ENCODE assay signal across 8 mouse cellular contexts in the genomic region with DNA sequence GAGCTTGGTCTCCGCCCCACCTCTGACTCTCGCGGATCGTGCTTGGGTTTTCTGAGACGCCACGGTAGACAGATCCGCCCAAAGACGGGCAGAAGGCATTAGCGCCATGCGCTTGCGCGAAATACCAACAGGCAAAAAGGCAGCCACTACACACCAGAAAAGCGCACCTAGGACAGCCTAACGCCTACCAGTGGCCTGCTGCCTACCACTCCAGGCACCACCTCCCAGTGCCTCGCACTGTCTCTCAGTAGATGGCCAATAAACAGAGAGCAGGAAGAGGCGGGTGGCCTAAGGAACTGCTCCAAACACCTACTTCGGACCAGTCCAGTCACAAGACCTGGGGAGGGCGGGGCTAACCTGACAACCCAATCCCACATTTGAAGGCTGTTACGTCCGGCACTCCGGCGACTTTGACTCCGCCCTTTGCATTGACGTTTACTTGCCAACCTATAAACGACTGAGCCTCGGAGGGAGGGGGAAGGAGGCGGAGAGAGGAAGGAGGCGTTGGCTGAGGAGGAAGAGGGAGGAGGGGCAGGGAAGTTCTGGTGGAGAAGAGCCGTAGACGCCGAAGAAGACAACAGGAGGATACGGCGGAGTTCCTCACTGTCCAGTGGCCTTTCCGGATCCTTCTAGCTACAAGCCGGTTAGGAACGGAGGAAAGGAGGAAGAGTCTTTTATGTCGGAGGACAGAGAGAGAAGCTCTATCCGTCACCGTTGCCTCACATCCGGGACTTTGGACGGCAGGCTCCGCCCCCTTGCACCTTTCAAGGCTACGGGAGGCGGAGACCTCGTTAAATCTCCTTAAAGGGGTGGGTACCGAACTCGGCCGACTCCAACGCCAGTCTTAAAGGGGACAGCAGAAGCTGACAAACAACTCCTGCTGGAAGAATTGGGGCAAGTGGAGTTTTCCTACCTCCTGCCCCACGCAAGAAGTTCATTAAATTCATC. TPM values are rescaled to one million over a fixed set of nuclear protein-coding genes. Genes with fewer than 3 reads are reported as not detected.
A peak's percentile ranks its signal among the peaks of the same experiment; 100 is the strongest.
DNase-seq lines count a peak whose midpoint lies in the region; ATAC-seq lines count a peak whose summit lies in the region.

No protein-coding gene starts in this region.

- H3K9ac ChIP-seq in lung, embryonic 16.5 days (ENCODE audit: low read length) = peak overlapping the region; percentile 95

- peak; percentile 84 to 88 for ATAC-seq in hematopoietic stem cell, adult 5-6 weeks (replicated peaks in 1 of 2; ENCODE audit: insufficient read depth in 1 of 2, low FRiP score in 2 of 2, low TSS enrichment in 1 of 2, low read depth in 1 of 2, poor library complexity in 2 of 2, severe bottlenecking in 2 of 2)
- peak; percentile 92 for ATAC-seq in lung, embryonic 16.5 days (ENCODE audit: low read depth)

- peak overlapping the region; percentile 99 for H3K27ac ChIP-seq in lung, embryonic 16.5 days (ENCODE audit: low read length)

- peak; percentile 100 for DNase-seq in MEL-GATA-1-ER (ENCODE audit: extremely low read depth, low read depth)
- peak; percentile 99 for DNase-seq in cerebellum, adult 8-10 months
- peak; percentile 100 for DNase-seq in forelimb bud, embryonic 11.5 days (ENCODE audit: low read depth, low spot score)
- peak; percentile 100 for DNase-seq in layer of hippocampus, adult 9-10 months (ENCODE audit: low spot score)
- DNase-seq in ovary, postnatal 10 days (ENCODE audit: low spot score) = peak; percentile 96
- peak; percentile 98 to 99 for DNase-seq in thymus, postnatal 10 days (ENCODE audit: low spot score in 2 of 2)

- peaks cover 21% of the 10 kb centered on the region for H3K4me1 ChIP-seq in lung, embryonic 16.5 days (replicated peaks; ENCODE audit: control insufficient read depth, insufficient read depth, low read length)

- H3K9me3 ChIP-seq in lung, embryonic 16.5 days (ENCODE audit: control insufficient read depth, low read length) = no peaks in the 10 kb centered on the region

- no peaks in the 10 kb centered on the region for H3K27me3 ChIP-seq in lung, embryonic 16.5 days (ENCODE audit: control insufficient read depth, insufficient read depth, low read depth, low read length)

- peak overlapping the region; percentile 98 for H3K4me3 ChIP-seq in lung, embryonic 16.5 days (ENCODE audit: low read length)

- peak overlapping the region; percentile 91 for H3K4me2 ChIP-seq in lung, embryonic 16.5 days (ENCODE audit: low read depth, low read length)

- under 1% methylated on average over 50 of the region's 50 CpGs for WGBS in lung, embryonic 16.5 days

- peaks cover 34% of the 10 kb centered on the region for H3K36me3 ChIP-seq in lung, embryonic 16.5 days (ENCODE audit: control insufficient read depth, insufficient read depth, low read length)

RNA-seq across cellular contexts. Expression of a gene that starts 1.0 kb away (rescaled TPM):
- total RNA-seq in hematopoietic stem cell, adult 5-6 weeks (2017) = 15.2 and 27.3 TPM in 2 replicates
- 9.9 and 11.1 TPM in 2 replicates for polyA plus RNA-seq in lung, embryonic 16.5 days (2015; fragmentation: Nextera tagmentation; extraction: Ambion mirVana)

RNA-seq across cellular contexts. Expression of a gene that starts 18.6 kb away (rescaled TPM):
- 23.6 and 29.6 TPM in 2 replicates for total RNA-seq in hematopoietic stem cell, adult 5-6 weeks (2017)
- 38.6 and 43.3 TPM in 2 replicates for polyA plus RNA-seq in lung, embryonic 16.5 days (2015; fragmentation: Nextera tagmentation; extraction: Ambion mirVana)

RNA-seq across cellular contexts. Expression of a gene that starts 29.0 kb away (rescaled TPM):
- total RNA-seq in hematopoietic stem cell, adult 5-6 weeks (2017) = 3.1 and 4.3 TPM in 2 replicates
- polyA plus RNA-seq in lung, embryonic 16.5 days (2015; fragmentation: Nextera tagmentation; extraction: Ambion mirVana) = 6.4 and 6.7 TPM in 2 replicates

RNA-seq across cellular contexts. Expression of a gene that starts 33.8 kb away (rescaled TPM):
- total RNA-seq in hematopoietic stem cell, adult 5-6 weeks (2017) = 24.2 and 38.4 TPM in 2 replicates
- polyA plus RNA-seq in lung, embryonic 16.5 days (2015; fragmentation: Nextera tagmentation; extraction: Ambion mirVana) = 33.7 and 37.9 TPM in 2 replicates

RNA-seq across cellular contexts. Expression of a gene that starts 41.4 kb away (rescaled TPM):
- 8.9 and 9.1 TPM in 2 replicates for total RNA-seq in hematopoietic stem cell, adult 5-6 weeks (2017)
- polyA plus RNA-seq in lung, embryonic 16.5 days (2015; fragmentation: Nextera tagmentation; extraction: Ambion mirVana) = 14.6 and 15.2 TPM in 2 replicates

Comparison
In these comparisons a context has a peak if more than half of its experiments do, and no peak if none do; other contexts are left out.
1. Peak in every context shown above with its lines: DNase-seq, ATAC-seq, H3K4me3 ChIP-seq and H3K27ac ChIP-seq.